Mouse (Mus musculus) skeletal muscle tissue, postnatal 0 days (tissue): ENCODE measurements around the gene Tex21. TPM values are rescaled to one million over a fixed set of nuclear protein-coding genes. Genes with fewer than 3 reads are reported as not detected.

Experiments used
- polyA plus RNA-seq: library from polyadenylated mRNA; unstranded; fragments of >200 nt; fragmentation: Nextera tagmentation; extraction: Ambion mirVana; gene quantifications from 2 replicates; pipeline ENCODE4 v1.2.1, GENCODE M21; 2015

Tex21 gene
- polyA plus RNA-seq = not detected in 2 replicates

GRCm38 (mm10) chr12:76246646-76247045 lies at the start of gene Tex21:
Gene Tex21 (minus strand): TSS chr12:76246746.

GRCm38 (mm10) chr12:76254725-76255498 lies 8.4 kb upstream of the Tex21 start, which contains the start of gene Mthfd1:
Gene Mthfd1 (plus strand): TSS chr12:76255298.

GRCm38 (mm10) chr12:76177000-76177863 lies 69.3 kb downstream of the Tex21 start, which contains the start of gene Esr2:
Gene Esr2 (minus strand): TSS chr12:76177259.

Other genes with a start within 250 kb of the Tex21 start
- 0.17 and 0.18 TPM in 2 replicates for gene Esr2, start 69.5 kb downstream of the Tex21 start, polyA plus RNA-seq
- gene Mthfd1, start 8.6 kb upstream of the Tex21 start, polyA plus RNA-seq = 18.2 and 20.0 TPM in 2 replicates
- 0.28 and 0.45 TPM in 2 replicates for gene Akap5, start 78.1 kb upstream of the Tex21 start, polyA plus RNA-seq
- gene Zbtb25, start 122.9 kb upstream of the Tex21 start, polyA plus RNA-seq = 9.6 and 9.9 TPM in 2 replicates
- gene Zbtb1, start 123.5 kb upstream of the Tex21 start, polyA plus RNA-seq = 3.9 and 4.1 TPM in 2 replicates
- gene Hspa2, start 157.4 kb upstream of the Tex21 start, polyA plus RNA-seq = 5.4 and 7.3 TPM in 2 replicates
- gene Ppp1r36, start 170.8 kb upstream of the Tex21 start, polyA plus RNA-seq = 0.15 and 0.54 TPM in 2 replicates